Mouse (Mus musculus): ENCODE measurements around the gene Ciart.

DNA sequence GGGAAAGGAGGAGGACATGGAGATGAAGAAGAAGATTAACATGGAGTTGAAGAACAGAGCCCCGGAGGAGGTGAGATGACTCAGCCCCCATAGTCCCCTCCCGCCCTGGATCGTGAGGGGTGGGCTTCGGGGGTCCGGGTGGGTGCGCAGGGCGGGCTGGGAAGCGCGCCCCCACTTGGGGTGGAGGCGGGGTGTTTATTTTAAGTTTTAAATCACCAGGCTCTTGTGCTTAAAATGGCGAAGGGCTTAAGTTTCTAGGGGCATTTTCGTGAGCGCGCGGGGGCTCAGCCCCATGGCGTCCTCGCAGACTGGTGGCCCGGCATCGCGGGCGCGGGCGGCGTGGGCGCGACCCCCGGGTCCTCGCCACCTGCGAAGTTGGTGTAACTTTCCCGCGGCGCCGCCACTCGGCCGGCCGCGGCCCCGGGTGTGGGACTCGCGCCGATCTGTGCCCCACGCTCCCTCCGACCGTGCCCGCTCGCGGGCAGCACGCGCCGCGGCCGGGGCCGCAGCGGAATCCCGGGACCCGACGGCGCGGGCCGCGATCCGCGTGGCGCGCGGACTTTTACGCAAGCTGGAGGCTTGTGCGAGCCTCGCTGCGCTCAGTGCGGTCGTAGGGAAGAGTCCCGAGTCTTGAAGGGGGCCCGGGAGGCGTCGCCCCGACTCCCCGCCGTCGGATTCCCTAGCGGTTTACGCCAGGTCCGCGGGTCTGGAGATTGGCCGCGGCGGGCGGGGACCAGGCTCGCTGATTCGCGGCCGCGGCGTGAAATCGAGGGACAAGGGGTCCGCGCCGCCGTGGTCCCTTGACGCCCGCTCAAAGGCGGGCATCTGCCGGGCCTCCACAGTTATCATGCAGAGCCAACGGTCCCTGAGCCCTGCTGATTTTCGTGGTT, 47.8 kb upstream of the Ciart start:
- no peak for TF ChIP-seq CTCF (IDR thresholded peaks at IDR 0.05; ENCODE audit: extremely low read depth, insufficient read depth, low read length)
- no peak for TF ChIP-seq POLR2A (IDR thresholded peaks at IDR 0.05; ENCODE audit: extremely low read depth, insufficient read depth, low read length)
